13 mouse cellular contexts compared by ENCODE assay signal in genomic region chr11:70322528-70322927, GRCm38 (mm10). TPM values are rescaled to one million over a fixed set of nuclear protein-coding genes. Genes with fewer than 3 reads are reported as not detected.
DNase-seq lines count a peak whose midpoint lies in the region; ATAC-seq lines count a peak whose summit lies in the region.
"Had no signal": no experiment of that assay in that cellular context is flagged by ENCODE, and none has a peak within 500 bp of the region (broad histone marks: within the 10 kb centered on the region; RNA-seq: fewer than 3 reads in every experiment).

Gene Alox12e, minus strand, starts transcription at chr11:70322628.

- WGBS in heart, embryonic 12.5 days = 29% methylated on average over 7 of the region's 7 CpGs
- 25% methylated on average over 7 of the region's 7 CpGs for WGBS in intestine, embryonic 16.5 days
- 27% methylated on average over 7 of the region's 7 CpGs for WGBS in neural tube, embryonic 15.5 days

- no peak for ATAC-seq in heart, embryonic 12.5 days (ENCODE audit: insufficient number of reproducible peaks, low FRiP score)
- no peak for ATAC-seq in intestine, embryonic 16.5 days
- ATAC-seq in neural tube, embryonic 15.5 days (ENCODE audit: low FRiP score) = no peak
- ATAC-seq in frontal cortex, adult (ENCODE audit: low TSS enrichment) = no peak
- ATAC-seq: activated CD4-positive, CD25-positive, alpha-beta regulatory T cell, adult 4 months had no signal

- H3K36me3 ChIP-seq in heart, embryonic 12.5 days = no peaks in the 10 kb centered on the region
- H3K36me3 ChIP-seq in intestine, embryonic 16.5 days (ENCODE audit: control insufficient read depth, insufficient read depth, low read length) = no peaks in the 10 kb centered on the region
- H3K36me3 ChIP-seq in neural tube, embryonic 15.5 days = no peaks in the 10 kb centered on the region

- 0 out of 2 replicates have a peak, but pooled peaks cover 5% of the 10 kb centered on the region for H3K4me1 ChIP-seq in heart, embryonic 12.5 days (replicated peaks)
- 0 out of 2 replicates have a peak, but pooled peaks cover 3% of the 10 kb centered on the region for H3K4me1 ChIP-seq in intestine, embryonic 16.5 days (ENCODE audit: control insufficient read depth, insufficient read depth, low read length)
- H3K4me1 ChIP-seq in neural tube, embryonic 15.5 days = 0 out of 2 replicates have a peak, but pooled peaks cover 6% of the 10 kb centered on the region

- H3K27me3 ChIP-seq in heart, embryonic 12.5 days (replicated peaks) = peaks cover 84% of the 10 kb centered on the region
- H3K27me3 ChIP-seq in intestine, embryonic 16.5 days (replicated peaks; ENCODE audit: control insufficient read depth, insufficient read depth, low read length) = peaks cover 31% of the 10 kb centered on the region
- peaks cover 48% of the 10 kb centered on the region for H3K27me3 ChIP-seq in neural tube, embryonic 15.5 days (replicated peaks)

- peak within 1 kb of the TSS; percentile 37 for H3K4me2 ChIP-seq in heart, embryonic 12.5 days
- no peak within 1 kb of the TSS for H3K4me2 ChIP-seq in intestine, embryonic 16.5 days (ENCODE audit: low read depth, low read length)
- H3K4me2 ChIP-seq in neural tube, embryonic 15.5 days = peak within 1 kb of the TSS; percentile 26

- H3K27ac ChIP-seq in heart, embryonic 12.5 days (ENCODE audit: poor library complexity, severe bottlenecking) = no peak within 1 kb of the TSS
- H3K27ac ChIP-seq in intestine, embryonic 16.5 days (ENCODE audit: low read length) = no peak within 1 kb of the TSS
- H3K27ac ChIP-seq in neural tube, embryonic 15.5 days (replicated peaks) = no peak within 1 kb of the TSS
- H3K27ac ChIP-seq: left cerebral cortex, adult 2 months had no signal

- no peaks in the 10 kb centered on the region for H3K9me3 ChIP-seq in heart, embryonic 12.5 days (replicated peaks)
- H3K9me3 ChIP-seq in intestine, embryonic 16.5 days (ENCODE audit: control insufficient read depth, low read length) = no peaks in the 10 kb centered on the region
- H3K9me3 ChIP-seq in neural tube, embryonic 15.5 days (replicated peaks) = no peaks in the 10 kb centered on the region

- DNase-seq in heart, adult 18-20 months = no peak
- peak; percentile 13 to 21 for DNase-seq in right cerebral cortex, adult 2 months (ENCODE audit: low spot score in 2 of 2)
- DNase-seq in right cerebral cortex, postnatal 14 days = no peak
- DNase-seq in urinary bladder, adult 18-20 months (ENCODE audit: low spot score in 2 of 2) = no peak
- DNase-seq: cerebellum, adult 8-10 months; kidney, adult 11 months had no signal

- peak within 1 kb of the TSS; percentile 3; the same call in 1 of the 2 replicates for H3K4me3 ChIP-seq in heart, embryonic 12.5 days
- H3K4me3 ChIP-seq in intestine, embryonic 16.5 days (ENCODE audit: low read length) = peak within 1 kb of the TSS; percentile 25
- no peak within 1 kb of the TSS for H3K4me3 ChIP-seq in neural tube, embryonic 15.5 days (replicated peaks)
- H3K4me3 ChIP-seq: left cerebral cortex, adult 2 months had no signal

- H3K9ac ChIP-seq in heart, embryonic 12.5 days = no peak within 1 kb of the TSS
- H3K9ac ChIP-seq in intestine, embryonic 16.5 days (ENCODE audit: low read depth, low read length) = no peak within 1 kb of the TSS
- no peak within 1 kb of the TSS for H3K9ac ChIP-seq in neural tube, embryonic 15.5 days (replicated peaks)

RNA-seq across cellular contexts. Expression of gene Alox12e, which starts in this region (rescaled TPM):
- polyA plus RNA-seq in heart, embryonic 12.5 days (2016; fragmentation: Nextera tagmentation; extraction: Ambion mirVana) = not detected in 2 replicates
- not detected for total RNA-seq in heart, adult 18-20 months (2021)
- 0.13 TPM in 1 of 2 replicates, not detected in the other for polyA plus RNA-seq in intestine, embryonic 16.5 days (2015; fragmentation: Nextera tagmentation; extraction: Ambion mirVana)
- polyA plus RNA-seq in neural tube, embryonic 15.5 days (2015; fragmentation: Nextera tagmentation; extraction: Ambion mirVana) = 5.9 TPM in 1 of 2 replicates, not detected in the other
- polyA plus RNA-seq: activated CD4-positive, CD25-positive, alpha-beta regulatory T cell, adult 4 months; testis, adult 2 months had no signal

Comparison
In these comparisons a context has a peak if more than half of its experiments do, and no peak if none do; other contexts are left out.
1. DNase-seq: peak in right cerebral cortex, adult 2 months (2 of 2); none in heart, adult 18-20 months (0 of 2), right cerebral cortex, postnatal 14 days (single experiment) and urinary bladder, adult 18-20 months (0 of 2).